Mouse (Mus musculus) midbrain, embryonic 16.5 days (tissue): ENCODE measurements around the gene Aacs. TPM values are rescaled to one million over a fixed set of nuclear protein-coding genes. Genes with fewer than 3 reads are reported as not detected.

Experiments used
- ATAC-seq: fragments of 200-750 bp; cut with Nextera tagmentation; 2 replicates; pipeline ENCODE4 v1.8.0; 2017; ENCODE audit warnings: moderate TSS enrichment
- H3K27ac ChIP-seq: fragments of 300-500 bp; sonication (generic); 2 replicates; pipeline ENCODE4 v1.5.1; 2014; ENCODE audit warnings: mild to moderate bottlenecking, low read length, mixed read lengths
- H3K27me3 ChIP-seq: fragments of 300-500 bp; sonication (generic); 2 replicates; pipeline ENCODE4 v1.6.1; 2014; ENCODE audit warnings: low read depth, low read length, mixed read lengths; ENCODE audit not compliant: control insufficient read depth, insufficient read depth
- H3K36me3 ChIP-seq: fragments of 300-500 bp; sonication (generic); 2 replicates; pipeline ENCODE4 v1.6.1; 2014; ENCODE audit warnings: mild to moderate bottlenecking, low read length, moderate library complexity, mixed read lengths; ENCODE audit not compliant: control insufficient read depth, insufficient read depth
- H3K4me1 ChIP-seq: fragments of 300-500 bp; sonication (generic); 2 replicates; pipeline ENCODE4 v1.6.1; 2014; ENCODE audit warnings: mild to moderate bottlenecking, low read length, mixed read lengths; ENCODE audit not compliant: control insufficient read depth, insufficient read depth
- H3K4me2 ChIP-seq: fragments of 300-500 bp; sonication (generic); 2 replicates; pipeline ENCODE4 v1.6.1; 2014; ENCODE audit warnings: mild to moderate bottlenecking, low read length, mixed read lengths
- H3K4me3 ChIP-seq: fragments of 300-500 bp; sonication (generic); 2 replicates; pipeline ENCODE4 v1.5.1; 2014; ENCODE audit warnings: low read depth, mild to moderate bottlenecking, low read length, moderate library complexity, mixed read lengths
- H3K9ac ChIP-seq: fragments of 300-500 bp; sonication (generic); 2 replicates; pipeline ENCODE4 v1.6.1; 2014; ENCODE audit warnings: low read depth, low read length, mixed read lengths
- H3K9me3 ChIP-seq: fragments of 300-500 bp; sonication (generic); replicated peaks from 2 replicates; pipeline ENCODE4 v1.6.1; 2014; ENCODE audit warnings: mild to moderate bottlenecking, low read length, mixed read lengths; ENCODE audit not compliant: control insufficient read depth, poor library complexity, severe bottlenecking
- WGBS: fragments of 180-500 bp; shearing (Covaris S2); extraction: QIAGEN DNeasy Blood & Tissue Kit; methylation state at CpG from one replicate; pipeline ENCODE4 v1.1.7; 2014; 5-methylcytosine and 5-hydroxymethylcytosine counted together
- polyA plus RNA-seq: library from polyadenylated mRNA; unstranded; fragments of >200 nt; fragmentation: Nextera tagmentation; extraction: Ambion mirVana; gene quantifications from 2 replicates; pipeline ENCODE4 v1.2.1, GENCODE M21; 2015

Gene Aacs
- polyA plus RNA-seq, 1 experiment from 2014 or later = 125 TPM

DNA sequence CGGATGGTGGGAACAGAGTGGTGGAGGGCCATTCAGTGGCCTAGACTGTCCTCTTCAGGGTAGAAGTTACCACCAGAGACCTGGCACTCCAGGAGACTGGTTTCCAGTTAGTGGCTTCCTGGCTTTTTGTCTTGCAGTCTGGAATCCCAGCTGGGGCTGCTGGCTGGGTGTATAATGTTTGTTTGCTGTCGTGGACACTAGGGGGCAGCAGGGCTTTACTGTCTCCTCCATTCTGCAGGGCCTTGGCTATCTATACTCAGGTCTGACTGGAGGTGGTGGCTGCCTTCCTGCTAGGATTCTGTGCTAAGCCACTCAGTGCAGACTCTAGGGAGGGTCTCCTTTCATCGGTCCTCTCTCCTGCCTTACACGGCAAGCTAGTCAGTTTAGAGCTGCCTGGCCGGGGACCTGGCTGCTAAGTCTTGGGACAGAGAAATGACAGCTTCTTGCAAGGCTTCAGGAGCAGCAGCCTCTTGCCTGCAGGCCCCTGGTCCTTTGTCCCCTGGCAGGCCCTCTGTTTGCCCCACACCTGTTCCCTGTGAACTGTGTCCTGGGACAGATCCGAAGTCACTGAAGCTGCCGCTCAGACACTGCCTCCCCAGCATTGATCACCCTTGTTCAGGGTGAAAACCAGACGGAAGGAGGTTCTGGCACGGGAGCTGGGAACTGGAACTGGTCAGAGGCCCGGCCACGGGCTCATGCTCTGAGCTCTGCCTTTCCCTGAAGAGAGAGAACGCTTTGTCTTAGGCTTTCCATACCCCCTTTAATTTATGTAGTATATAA is 22.4 kb downstream of the Aacs start:
- H3K4me3 ChIP-seq = no peak overlapping the region
- no peak overlapping the region for H3K4me2 ChIP-seq
- no peak overlapping the region; the same call in 1 of the 2 replicates for H3K9ac ChIP-seq
- H3K27ac ChIP-seq = no peak overlapping the region
- H3K4me1 ChIP-seq = no peaks in the 10 kb centered on the region
- H3K27me3 ChIP-seq = no peaks in the 10 kb centered on the region
- H3K36me3 ChIP-seq = peaks cover 6% of the 10 kb centered on the region
- no peaks in the 10 kb centered on the region for H3K9me3 ChIP-seq
- ATAC-seq = peak; percentile 73; the same call in 1 of the 2 replicates
- WGBS = 66% methylated on average over 12 of the region's 12 CpGs

GRCm38 (mm10) chr5:125501505-125501904 is 25.9 kb downstream of the Aacs start:
- H3K27me3 ChIP-seq = no peaks in the 10 kb centered on the region
- no peak overlapping the region for H3K27ac ChIP-seq
- H3K4me3 ChIP-seq = no peak overlapping the region
- WGBS = 95% methylated on average over 6 of the region's 6 CpGs
- H3K36me3 ChIP-seq = 0 out of 2 replicates have a peak, but pooled peaks cover 8% of the 10 kb centered on the region
- H3K9ac ChIP-seq = no peak overlapping the region
- no peak for ATAC-seq
- no peak overlapping the region for H3K4me2 ChIP-seq
- no peaks in the 10 kb centered on the region for H3K4me1 ChIP-seq
- no peaks in the 10 kb centered on the region for H3K9me3 ChIP-seq

DNA sequence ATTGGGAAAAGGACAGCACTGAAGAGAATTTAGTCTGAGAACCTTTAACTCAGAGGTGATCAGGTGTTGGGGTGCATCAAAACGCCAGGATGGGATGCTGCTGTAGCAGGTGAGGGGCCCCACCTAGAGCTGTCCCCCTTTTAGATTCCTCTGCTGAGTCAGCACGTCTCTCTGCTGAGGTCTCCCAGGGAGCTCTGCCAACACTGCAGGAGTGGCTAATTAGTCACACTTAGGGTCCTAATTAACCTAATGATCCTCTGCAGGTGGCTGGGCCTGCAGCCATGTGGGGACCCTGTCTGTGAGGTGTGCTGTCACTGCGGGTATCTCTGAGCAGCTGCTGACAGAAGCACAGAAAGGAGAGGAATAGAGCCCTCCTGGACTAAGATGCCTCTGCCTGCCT is 26.6 kb downstream of the Aacs start:
- H3K9me3 ChIP-seq = no peaks in the 10 kb centered on the region
- ATAC-seq = no peak
- H3K9ac ChIP-seq = no peak overlapping the region
- no peak overlapping the region for H3K4me3 ChIP-seq
- no peak overlapping the region for H3K27ac ChIP-seq
- H3K4me1 ChIP-seq = no peaks in the 10 kb centered on the region
- H3K36me3 ChIP-seq = 0 out of 2 replicates have a peak, but pooled peaks cover 8% of the 10 kb centered on the region
- H3K27me3 ChIP-seq = no peaks in the 10 kb centered on the region
- H3K4me2 ChIP-seq = no peak overlapping the region
- 36% methylated on average over 3 of the region's 3 CpGs for WGBS

DNA sequence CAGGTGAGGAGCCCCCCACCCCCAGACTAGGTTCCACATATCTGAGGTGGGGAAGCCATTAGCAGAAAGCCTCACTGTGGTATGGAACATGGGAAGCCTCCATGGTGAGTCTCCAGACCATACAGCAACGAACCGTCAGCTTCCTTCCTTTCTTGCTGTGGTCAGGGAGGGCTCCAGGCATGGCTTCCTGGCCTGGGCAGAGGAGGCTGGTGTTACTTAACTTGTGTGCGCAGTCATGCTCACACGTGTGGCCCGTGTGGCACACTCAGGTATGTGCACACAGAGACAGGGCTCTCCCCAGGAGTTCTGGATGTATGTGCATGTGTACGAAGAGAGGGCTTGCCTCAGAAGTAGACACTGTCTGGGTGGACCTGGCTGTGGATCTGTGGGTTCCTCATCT is 28.0 kb downstream of the Aacs start:
- no peak overlapping the region for H3K27ac ChIP-seq

GRCm38 (mm10) chr5:125504692-125505091 is 29.1 kb downstream of the Aacs start:
- Histone ChIP-seq H3K4me2 (no peak overlapping the region), H3K4me3 (no peak overlapping the region), H3K27ac (no peak overlapping the region), H3K9me3 (no peaks in the 10 kb centered on the region), H3K4me1 (no peaks in the 10 kb centered on the region), H3K9ac (no peak overlapping the region), H3K36me3 (peaks cover 19% of the 10 kb centered on the region), H3K27me3 (no peaks in the 10 kb centered on the region)
- WGBS = 67% methylated on average over 11 of the region's 11 CpGs
- ATAC-seq = no peak

More for the DNA sequence above, 28.0 kb downstream of the Aacs start:
- no peak overlapping the region for H3K4me3 ChIP-seq
- H3K27me3 ChIP-seq = no peaks in the 10 kb centered on the region
- WGBS = 93% methylated on average over 6 of the region's 6 CpGs
- peaks cover 11% of the 10 kb centered on the region; the same call in 1 of the 2 replicates for H3K36me3 ChIP-seq
- H3K4me2 ChIP-seq = no peak overlapping the region
- no peaks in the 10 kb centered on the region for H3K9me3 ChIP-seq
- H3K4me1 ChIP-seq = no peaks in the 10 kb centered on the region
- no peak for ATAC-seq
- no peak overlapping the region for H3K9ac ChIP-seq

GRCm38 (mm10) chr5:125505968-125506367 is 30.4 kb downstream of the Aacs start:
- 89% methylated on average over 15 of the region's 15 CpGs for WGBS
- H3K36me3 ChIP-seq = peaks cover 24% of the 10 kb centered on the region
- no peak overlapping the region for H3K4me3 ChIP-seq
- H3K27ac ChIP-seq = no peak overlapping the region
- H3K9ac ChIP-seq = no peak overlapping the region
- no peak overlapping the region for H3K4me2 ChIP-seq
- H3K27me3 ChIP-seq = no peaks in the 10 kb centered on the region
- no peak for ATAC-seq
- H3K9me3 ChIP-seq = no peaks in the 10 kb centered on the region
- no peaks in the 10 kb centered on the region for H3K4me1 ChIP-seq

- H3K4me1 ChIP-seq = no peaks in the 10 kb centered on the region
- H3K4me2 ChIP-seq = no peak overlapping the region
- no peak overlapping the region for H3K4me3 ChIP-seq
- H3K27ac ChIP-seq = no peak overlapping the region
- H3K36me3 ChIP-seq = peaks cover 27% of the 10 kb centered on the region
- no peaks in the 10 kb centered on the region for H3K27me3 ChIP-seq
- ATAC-seq = no peak
- no peak overlapping the region for H3K9ac ChIP-seq
- H3K9me3 ChIP-seq = no peaks in the 10 kb centered on the region
- WGBS = 93% methylated on average over 9 of the region's 9 CpGs
These were observed 32.0 kb downstream of the Aacs start for GRCm38 (mm10) chr5:125507582-125507981.

DNA sequence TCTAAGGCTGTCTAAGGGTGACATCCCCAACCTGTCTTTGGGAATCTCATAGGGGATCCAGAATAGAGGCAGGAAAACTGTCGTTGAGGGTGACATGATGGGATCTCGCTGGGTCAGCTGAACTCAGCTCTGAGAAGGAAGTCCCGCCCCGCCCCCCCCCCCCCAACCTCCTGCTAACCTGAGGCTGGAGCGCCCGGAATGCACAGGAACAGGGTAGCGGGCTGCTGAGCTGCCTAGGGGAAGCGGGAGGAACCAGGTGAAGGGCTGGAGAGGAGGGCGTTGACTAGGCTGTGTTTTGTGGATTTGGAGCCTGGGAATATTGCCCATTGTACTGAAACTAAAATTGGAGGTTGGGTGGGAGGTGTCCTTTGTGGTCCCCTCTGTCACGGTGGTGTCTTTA is 32.4 kb downstream of the Aacs start:
- no peak for ATAC-seq
- Histone ChIP-seq H3K9ac (no peak overlapping the region), H3K27me3 (no peaks in the 10 kb centered on the region), H3K4me3 (no peak overlapping the region), H3K36me3 (peaks cover 31% of the 10 kb centered on the region), H3K9me3 (no peaks in the 10 kb centered on the region), H3K27ac (no peak overlapping the region), H3K4me2 (no peak overlapping the region), H3K4me1 (no peaks in the 10 kb centered on the region)
- 98% methylated on average over 9 of the region's 10 CpGs for WGBS

GRCm38 (mm10) chr5:125509541-125509940 is 33.9 kb downstream of the Aacs start:
- Histone ChIP-seq H3K4me2 (no peak overlapping the region), H3K9ac (no peak overlapping the region), H3K4me1 (no peaks in the 10 kb centered on the region), H3K9me3 (no peaks in the 10 kb centered on the region), H3K4me3 (no peak overlapping the region), H3K27me3 (no peaks in the 10 kb centered on the region), H3K27ac (no peak overlapping the region), H3K36me3 (peaks cover 33% of the 10 kb centered on the region)
- WGBS = 54% methylated on average over 5 of the region's 5 CpGs
- no peak for ATAC-seq
